Mouse (Mus musculus) T-cell, adult 2 months (primary cell): ENCODE results near the gene Iqgap2.

ENCODE experiments used
- DNase-seq: peaks from one replicate; pipeline ENCODE4 v3.0.0; 2022; ENCODE audit warnings: low spot score

The Iqgap2 gene

DNA sequence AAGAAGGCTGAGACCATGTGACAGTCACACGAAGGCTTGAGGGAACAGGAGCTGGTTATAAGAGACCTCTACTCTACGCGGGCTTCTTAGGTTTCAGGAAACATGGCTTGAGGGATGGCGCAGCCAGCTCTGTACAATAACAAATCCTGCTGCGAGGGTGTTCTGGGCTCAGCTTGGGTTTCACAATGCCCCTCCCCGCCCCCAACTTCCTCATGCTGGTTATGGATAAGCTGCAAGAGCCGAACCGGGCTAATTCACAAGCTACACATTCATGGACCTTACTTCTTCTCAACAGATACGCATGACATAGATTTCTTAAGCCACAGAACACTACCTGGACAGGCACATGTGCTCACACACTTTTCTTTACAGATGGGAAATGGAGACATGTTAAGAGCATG is 113.0 kb downstream of the Iqgap2 start:
- no peak for DNase-seq

DNA sequence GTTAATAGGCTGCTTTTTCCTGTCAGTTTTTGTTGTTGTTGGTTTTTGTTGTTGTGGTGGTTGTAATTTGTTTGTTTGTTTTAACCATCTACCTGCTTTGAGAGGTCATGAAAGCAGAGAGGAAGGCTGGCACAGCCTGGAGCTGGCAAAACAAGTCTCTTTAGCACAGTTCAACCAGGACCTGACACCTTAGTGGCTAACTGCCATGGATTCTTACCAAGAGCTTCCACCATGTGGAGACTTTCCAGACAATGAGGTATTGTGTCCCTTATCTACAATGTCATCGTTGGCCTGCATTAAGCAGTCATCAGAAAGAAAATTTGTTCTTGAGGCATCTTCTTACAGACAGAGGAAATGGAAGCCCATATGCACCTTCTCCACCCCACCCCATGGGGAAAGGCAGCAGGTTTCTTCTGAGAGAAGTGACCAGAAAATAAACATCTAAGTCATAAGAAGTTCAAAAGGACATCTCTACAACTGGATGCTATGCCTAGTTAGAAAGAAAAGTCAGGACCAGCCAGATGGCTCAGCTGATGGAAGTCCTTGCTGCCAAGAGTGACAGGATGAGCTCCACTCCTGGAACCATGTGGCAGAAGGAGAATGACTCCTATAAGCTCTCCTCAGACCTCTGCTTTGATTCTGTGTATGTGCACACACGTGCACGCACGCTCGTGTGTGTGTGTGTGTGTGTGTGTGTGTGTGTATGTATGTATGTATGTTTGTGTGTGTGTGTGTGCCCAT is 113.9 kb downstream of the Iqgap2 start:
- no peak for DNase-seq

DNA sequence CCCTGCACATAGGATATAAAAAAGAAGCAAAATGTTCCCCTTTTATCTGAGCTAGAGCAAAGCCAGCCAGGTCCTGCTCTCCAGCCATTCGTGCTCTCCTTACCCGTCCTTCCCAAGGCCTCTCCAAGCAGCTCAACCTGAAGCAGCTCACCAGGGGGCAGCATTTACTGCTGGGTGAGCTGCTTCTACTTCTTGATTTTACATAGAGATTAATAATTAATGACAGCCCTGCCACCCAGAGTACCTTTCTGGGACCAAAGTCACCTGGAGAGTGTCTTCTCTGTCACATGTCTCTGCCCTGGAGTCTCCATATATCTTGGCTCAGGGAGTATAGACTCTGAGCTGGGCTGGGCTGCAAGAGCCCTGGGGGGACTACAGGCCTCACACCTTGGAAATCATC is 114.5 kb downstream of the Iqgap2 start:
- peak; percentile 13 for DNase-seq

DNA sequence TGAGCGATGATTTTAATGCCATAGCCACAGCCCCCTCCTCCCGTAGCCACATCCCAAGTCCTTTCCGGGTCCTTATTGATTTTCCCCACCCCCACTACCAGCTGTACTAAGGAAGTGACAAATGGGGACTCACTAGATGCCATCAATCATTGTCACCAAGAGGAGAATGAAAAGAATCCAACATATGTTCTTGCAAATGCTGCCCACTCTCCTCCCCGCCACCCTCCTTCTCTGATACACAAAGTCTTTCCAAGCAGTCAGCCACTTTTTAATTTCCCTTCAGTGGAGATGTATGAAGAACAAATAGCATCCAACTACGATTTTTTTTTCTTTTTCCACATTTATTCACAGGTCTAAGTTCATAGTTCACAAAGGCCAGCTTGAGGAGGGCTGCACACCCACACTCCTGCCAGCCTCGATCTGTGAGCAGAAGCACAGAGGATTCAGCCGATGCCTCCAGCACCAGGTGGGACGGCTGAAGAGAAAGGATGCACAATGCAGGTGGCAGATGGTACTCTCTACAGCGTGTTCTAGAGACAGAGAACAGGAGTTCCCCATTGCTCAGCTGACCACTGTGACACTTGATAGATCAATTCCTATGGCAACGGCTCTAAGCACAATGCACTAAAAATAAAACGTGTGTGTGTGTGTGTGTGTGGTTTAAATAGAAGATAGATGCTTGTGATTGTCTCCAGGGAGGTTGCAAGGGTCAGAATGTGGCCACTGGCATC is 116.6 kb downstream of the Iqgap2 start:
- DNase-seq: no peak

DNA sequence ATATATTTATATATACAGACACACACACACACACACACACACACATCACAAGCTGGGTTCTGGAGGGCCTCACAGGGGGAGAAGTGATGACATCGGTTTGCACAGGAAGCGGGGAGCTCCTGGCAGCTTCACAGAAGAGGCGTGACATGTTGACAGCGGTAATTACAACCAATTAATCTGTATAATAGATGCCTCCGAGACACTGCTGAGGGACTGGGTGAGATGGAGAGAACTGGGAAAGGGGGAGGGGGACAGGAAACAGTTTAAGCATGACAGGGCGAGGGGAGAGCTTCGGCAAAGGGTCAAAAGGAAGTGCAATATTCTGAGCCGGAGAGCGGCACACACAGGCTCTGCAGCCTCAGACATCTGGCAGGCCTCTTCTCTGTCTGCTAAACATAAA is 126.7 kb downstream of the Iqgap2 start:
- DNase-seq: peak; percentile 66

DNA sequence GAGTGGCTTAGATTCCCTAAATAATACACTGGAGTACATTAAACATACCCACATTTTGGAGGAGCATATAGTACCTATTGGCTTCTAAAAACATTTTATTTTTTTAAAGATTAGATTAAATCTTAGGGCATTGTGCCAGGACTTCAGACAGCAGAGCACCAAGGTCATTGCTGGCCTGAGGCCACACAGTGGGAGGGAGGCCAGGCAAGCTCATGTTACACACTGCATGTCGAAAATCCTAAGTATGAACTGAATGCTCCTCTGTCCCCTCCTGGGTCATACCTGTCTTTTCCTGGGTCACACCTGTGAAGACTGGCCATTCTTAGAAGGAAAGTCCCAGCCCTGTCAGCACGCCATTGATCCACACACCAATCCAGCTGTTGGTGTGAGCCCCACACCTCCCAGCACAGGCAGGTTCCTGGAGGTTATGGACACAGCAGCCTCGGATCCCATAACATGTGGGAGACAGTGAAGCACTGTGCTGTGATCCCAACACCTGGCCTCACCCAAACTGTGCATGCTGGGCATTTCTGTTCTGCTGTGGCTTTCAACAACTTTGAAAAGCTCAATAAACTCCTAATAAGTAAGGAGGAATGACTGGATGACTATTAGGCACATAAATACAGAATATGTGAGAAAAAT is 127.7 kb downstream of the Iqgap2 start:
- no peak for DNase-seq

DNA sequence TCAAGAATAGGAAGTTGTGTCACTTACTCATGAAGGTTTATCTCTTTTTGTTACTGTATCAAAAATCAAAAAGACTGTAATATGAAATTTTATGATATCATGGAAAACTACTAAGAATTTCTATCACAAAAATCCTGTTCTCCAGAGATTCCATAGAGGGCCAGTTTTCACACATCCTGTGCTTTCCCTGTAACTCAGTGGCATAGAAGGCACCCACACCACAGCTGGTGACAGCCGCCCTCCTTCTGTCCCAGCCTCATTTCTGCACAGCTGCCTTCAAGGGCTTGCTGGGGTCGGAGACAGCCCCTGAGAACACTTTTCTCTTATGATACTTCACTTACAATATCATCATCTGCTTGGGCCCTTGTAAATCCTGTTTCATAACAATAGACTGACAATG is 131.9 kb downstream of the Iqgap2 start:
- DNase-seq: no peak

DNA sequence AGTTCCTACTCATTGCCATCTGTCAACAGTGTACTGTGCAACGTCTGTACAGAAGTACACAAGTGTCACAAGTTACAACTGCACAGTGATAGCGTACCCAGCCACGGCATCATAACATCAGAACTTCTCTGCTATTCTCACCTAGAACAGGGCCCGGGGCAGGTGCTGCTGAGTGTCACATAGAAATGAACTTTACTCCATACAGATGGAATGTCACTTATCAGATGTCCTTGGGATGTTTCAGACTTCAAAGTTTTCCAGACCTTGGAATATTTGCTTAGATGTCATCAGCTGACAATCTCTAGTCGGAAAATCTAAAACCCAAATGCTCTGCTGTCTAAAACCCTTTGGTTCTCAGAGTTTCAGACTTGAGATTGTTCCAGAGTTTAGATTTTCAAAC is 137.4 kb downstream of the Iqgap2 start:
- DNase-seq: no peak

DNA sequence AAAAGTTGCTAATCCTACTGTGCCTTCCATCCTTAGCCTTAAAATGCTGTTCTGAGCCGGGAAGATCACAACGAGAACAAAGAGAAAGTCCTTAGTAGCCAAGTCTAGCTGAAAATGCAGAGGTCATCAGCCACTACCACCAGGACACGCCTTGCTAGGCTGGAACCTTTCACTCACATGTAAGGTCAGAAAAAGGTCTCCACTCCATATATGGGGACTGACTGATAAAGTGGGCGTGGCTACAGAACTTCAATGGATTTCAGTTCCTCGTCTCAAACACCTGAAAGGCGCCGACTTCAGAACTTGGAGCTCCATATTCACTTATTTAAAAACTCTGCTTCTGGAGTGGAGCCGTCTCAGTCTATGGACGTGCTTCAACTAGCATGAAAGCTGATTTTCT is 139.3 kb downstream of the Iqgap2 start:
- DNase-seq: no peak

DNA sequence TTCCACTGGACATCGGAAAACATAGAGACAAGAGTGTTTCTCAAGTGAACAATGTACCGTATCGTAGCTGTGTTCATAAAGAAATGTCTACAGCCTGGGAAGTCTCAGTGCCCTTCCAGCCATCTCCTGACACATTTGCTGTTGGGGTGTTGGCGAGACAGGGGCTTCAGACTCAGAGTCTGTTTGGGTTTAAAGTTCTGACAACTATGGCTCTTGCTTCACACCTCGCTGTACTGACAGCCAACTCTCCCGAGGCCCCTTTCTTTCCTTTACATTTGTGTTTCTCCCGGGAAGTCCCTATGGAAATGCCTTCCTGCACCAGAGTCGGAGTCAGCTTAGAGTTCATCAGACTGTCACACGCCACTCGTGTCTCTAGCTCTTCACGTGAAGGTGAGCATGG is 144.2 kb downstream of the Iqgap2 start:
- DNase-seq: no peak

DNA sequence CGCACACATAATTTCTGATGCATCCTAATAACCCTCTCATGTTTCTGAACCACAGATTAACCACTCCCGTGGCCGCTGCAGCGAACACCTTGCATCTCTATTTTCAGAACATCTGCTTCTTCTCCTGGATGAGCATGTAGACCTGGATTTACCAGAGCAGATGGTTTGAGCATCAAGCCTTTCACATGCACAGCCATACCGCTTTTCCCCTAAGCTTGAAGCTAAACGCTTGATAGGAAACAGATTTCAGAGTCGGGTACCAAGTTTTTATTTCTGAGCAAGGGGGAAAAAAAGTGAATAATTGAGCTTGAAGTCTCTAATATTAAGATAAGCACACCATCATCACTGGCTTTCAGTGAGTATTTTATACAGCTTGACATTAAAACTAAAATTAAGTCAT is 144.6 kb downstream of the Iqgap2 start:
- DNase-seq: no peak

DNA sequence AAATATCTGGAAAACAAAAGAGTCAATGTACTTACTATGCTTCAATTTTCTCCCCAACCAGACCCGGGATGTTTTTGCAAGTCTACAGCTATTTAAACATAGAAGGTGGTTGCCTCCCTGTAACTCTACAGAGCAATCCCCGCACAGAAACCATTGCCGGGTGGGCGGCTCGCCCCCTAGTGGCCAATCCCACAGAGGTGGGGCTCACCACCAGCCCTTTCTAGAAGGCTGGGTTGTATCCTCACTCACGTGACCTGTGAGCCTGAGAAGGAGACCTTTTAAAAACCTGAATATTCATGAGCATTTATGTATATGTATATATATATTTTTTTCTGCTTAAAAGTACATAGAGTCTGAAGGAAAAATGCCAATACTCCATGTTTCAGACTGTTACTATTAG is 145.2 kb downstream of the Iqgap2 start:
- peak; percentile 54 for DNase-seq

DNA sequence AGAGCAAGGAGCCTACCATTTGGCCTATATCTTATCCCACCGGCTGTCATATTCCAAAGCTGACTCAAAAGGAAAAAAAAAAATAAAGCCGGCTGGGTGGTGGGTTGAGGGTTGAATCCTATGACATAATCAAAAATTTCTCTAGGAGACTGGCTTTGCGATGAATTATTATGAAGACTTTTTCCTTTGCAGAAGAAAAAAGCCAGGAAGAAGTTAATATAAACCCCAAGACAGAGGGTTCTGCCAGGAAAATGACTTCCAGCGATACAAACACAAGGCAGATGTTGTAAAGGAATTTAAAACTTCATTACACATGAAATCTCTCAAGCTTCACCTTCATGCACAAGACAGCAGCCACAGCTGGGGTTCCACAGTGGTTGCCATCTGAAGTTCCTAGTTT is 146.3 kb downstream of the Iqgap2 start:
- no peak for DNase-seq

DNA sequence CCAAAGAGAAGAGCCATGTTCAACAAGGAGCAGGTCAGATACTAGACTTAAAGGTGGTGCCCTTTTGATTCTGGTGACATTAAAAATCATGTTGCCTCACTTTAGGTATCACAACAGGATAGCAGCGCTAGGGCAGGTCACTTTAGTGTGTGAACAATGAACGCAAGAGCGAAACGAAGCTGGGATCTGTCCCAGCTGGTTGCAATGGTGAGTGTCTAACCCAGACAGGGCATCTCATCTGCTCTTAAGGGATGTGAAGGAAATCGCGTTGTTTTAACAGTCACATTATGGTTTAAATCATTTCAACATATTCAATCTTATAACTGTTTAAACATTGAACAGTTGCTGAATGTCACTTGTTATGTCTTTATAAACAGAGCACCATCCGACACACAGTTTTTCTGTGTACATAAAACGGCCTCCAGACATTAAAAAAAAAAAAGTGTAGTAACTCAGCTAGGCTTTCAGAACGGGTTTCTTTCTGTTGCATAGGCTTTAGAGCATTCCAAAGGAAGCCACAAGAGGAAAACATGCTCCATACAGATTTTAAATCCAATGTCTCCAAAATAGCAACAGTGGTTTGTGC is 148.7 kb downstream of the Iqgap2 start:
- no peak for DNase-seq

DNA sequence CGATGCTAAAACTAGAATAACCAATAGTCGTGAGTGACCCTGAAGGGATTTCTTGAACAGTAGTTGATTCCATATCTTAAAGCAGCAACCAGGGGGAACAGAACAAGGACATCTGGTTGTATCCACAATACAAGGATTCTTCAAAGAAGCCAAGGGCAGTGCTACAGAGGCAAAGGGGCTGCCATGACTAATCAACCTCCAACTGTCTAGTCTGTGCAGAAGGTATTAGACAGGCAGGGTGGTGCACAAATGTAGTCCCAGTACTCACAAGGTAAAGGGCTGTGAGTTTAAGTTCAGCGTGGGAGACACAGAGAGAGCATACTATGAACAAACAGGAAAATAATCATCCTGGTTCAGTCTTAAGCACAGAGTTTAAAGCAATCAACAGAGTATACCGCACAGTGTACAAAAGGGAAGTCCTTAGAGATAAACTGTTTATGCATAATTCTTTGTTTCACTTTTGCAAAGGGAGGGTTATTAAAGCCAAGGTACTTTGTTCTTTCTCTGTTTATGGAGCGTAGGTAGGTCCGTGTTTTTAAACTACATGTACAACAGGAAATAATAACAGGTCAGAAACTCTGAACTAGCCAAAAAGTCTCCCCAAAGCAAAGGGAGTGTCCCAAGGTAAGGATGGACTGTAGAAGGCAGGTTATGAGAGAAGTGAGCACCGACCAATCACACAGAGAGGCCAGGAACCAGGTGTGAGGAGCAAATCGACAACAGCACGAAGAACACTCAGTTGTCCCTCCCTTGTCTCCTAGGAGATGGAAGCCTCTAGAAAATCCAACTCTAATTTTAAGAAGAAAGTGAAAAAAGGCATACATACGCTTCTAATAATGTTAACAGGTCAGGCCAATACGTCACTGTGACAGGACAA is 149.7 kb downstream of the Iqgap2 start:
- DNase-seq: no peak

DNA sequence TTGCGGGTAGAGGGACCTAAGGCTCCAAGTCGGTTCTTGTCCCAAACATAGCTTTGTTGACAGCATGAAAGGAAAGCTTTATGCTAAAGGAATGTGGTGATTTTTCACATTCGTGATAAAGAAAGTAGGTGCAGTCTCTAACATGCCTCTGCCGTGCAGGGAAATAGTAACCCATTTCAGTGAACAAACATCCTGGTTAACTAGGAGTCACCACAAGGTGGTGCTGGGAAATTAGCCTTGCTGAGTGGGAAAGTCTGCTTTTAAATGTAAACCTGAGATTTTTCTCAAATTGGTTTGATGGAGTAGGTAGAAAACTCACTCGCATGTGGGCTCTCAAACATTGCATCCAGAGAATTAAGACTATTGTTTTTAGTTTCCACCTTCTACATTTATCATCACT is 152.1 kb downstream of the Iqgap2 start:
- no peak for DNase-seq

DNA sequence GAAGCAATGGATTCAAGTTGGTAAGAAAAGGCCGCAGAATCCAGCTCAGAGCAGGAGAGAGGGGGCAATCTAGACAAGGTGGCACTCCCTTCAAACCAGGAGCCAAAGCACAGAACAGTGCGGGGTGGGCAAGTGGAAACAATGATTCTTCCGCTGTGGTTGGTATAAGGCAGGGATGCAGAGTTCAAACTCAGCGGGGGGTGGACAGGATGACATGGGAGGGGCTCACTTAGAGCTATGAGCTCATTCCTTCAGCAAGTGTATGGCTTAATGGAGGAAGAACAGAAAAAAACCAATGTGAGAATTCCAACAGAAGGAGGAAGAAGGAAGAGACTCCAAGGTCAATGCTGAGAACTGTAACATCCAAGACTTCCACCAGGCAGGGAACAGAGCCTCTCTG is 161.2 kb downstream of the Iqgap2 start:
- DNase-seq: no peak

DNA sequence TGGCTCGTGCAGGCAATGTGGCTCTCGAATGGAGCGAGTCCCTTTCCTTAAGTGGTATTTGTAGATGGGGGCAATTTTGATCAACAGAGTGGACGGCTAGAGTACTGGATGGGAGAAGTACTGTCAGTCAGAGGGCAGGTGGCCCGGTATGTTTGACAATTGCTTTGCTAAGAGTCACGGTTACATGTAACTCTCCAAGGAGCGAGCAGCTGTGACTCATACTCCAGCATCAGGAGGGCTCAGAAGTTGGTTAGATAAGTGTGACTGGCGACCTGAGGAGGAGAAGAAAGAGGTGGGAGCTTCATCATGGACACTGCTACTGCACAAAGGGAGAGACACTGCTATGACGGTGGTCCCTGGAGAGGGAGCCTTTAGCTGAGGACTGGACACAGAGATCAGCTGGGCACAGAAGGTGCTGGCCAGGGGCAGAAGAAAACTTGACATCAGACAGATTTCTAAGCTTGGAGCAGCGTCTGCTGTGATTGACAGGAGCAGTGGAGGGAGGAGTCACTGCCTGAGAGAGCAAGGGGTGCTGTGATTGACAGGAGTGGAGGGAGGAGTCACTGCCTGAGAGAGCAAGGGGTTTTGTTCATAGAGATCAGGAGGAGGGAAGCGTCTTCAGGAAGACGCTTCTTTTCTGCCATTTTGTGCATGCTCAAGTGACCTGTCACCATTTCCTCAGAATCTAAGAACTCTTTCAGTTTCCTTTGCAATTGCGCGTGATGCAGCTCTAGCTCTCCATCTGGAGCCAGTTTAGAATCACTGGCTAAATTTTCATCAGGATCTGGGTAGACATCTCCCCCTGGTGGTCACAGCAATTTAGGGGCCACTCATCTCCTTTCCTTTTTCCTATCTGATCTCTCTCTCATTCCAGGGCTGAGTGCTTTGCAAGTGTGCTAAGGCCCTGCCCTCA is 172.1 kb downstream of the Iqgap2 start:
- DNase-seq: peak; percentile 70

DNA sequence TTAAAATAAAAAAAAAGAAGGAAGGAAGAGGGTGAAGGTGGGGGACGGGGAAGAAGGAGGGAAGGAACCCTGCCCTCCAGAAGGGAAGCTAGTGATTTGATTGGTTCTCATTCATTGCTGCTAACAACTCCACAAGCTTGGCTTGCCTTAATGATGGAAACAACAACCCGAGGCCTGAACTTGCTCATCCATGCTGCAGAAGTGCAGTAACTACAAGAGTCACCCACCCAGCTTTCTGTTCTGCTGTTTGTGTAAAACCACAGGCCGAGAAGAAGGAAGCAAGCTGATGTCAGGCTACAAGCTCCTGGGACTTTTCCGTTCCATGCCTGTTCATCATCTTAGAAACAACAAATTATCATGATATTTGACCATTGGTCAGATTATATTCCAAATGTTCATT is 176.4 kb downstream of the Iqgap2 start:
- DNase-seq: no peak

DNA sequence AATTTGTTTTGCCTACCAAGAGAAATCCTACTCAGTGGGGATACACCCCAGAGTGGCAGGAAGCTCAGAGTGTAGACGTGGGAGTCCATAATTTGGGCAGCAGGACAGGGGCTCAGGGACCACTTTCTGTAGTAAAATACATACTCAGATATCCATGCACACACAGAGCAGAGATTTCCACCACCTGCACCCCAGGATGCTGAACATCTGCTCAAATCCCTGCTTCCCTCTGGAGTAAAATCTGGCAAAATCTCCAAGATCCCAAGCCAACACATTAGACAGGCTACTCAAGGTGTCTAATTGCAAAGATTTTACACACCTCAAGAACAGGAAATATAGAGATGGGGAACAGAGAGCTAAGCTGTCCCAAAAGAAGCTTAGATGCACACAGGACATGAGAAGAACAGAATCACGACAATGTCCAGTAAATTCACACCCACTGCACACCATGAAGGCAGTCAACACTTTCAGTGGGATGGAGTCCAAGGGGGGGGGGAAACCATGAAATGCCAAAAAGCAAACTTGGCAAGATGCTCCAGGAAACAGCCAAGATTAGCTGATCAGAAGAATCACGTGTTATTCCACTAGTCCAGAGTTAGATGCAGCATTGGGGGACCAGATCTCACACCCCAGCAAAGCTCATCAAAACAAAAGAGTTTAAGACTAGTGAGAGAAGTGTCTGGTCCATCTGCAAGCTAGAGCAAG is 177.3 kb downstream of the Iqgap2 start:
- DNase-seq: no peak
